Mouse (Mus musculus) large intestine, adult 2 months (tissue): ENCODE results near the gene Tmc6. TPM values are rescaled to one million over a fixed set of nuclear protein-coding genes. Genes with fewer than 3 reads are reported as not detected.

ENCODE experiments used
- DNase-seq: peaks from one replicate; pipeline ENCODE4 v3.0.0-alpha.2; 2012; ENCODE audit warnings: low read depth, low spot score
- WGBS: fragments of 180-500 bp; shearing (Covaris S2); methylation state at CpG from one replicate; pipeline ENCODE4 v1.1.7; 2018; 5-methylcytosine and 5-hydroxymethylcytosine counted together
- polyA plus RNA-seq: library from polyadenylated mRNA; depleted of rRNA; stranded (reverse); fragments of >200 nt; gene quantifications from 2 replicates; pipeline ENCODE4 v1.2.3, GENCODE M21; 2012

The Tmc6 gene
- polyA plus RNA-seq, 1 experiment, result 66.3 TPM

GRCm38 (mm10) chr11:117764319-117764718 is 17.7 kb downstream of the Tmc6 start:
- WGBS, result 87% methylated on average over 9 of the region's 9 CpGs
- no peak for DNase-seq

GRCm38 (mm10) chr11:117762246-117762645 is 19.8 kb downstream of the Tmc6 start:
- WGBS, result 83% methylated on average over 12 of the region's 12 CpGs
- DNase-seq, result no peak

GRCm38 (mm10) chr11:117761801-117762200 is 20.2 kb downstream of the Tmc6 start:
- WGBS, result 75% methylated on average over 13 of the region's 13 CpGs
- DNase-seq, result no peak

- DNase-seq, result no peak
- 89% methylated on average over 26 of the region's 26 CpGs for WGBS
These were observed 21.5 kb downstream of the Tmc6 start for GRCm38 (mm10) chr11:117760374-117761119.

GRCm38 (mm10) chr11:117759267-117759666 is 22.7 kb downstream of the Tmc6 start:
- DNase-seq, result no peak
- WGBS, result 77% methylated on average over 10 of the region's 10 CpGs

GRCm38 (mm10) chr11:117755891-117756290 is 26.1 kb downstream of the Tmc6 start:
- WGBS, result 99% methylated on average over 7 of the region's 7 CpGs
- DNase-seq, result no peak

GRCm38 (mm10) chr11:117751544-117751943 is 30.5 kb downstream of the Tmc6 start:
- no peak for DNase-seq
- 35% methylated on average over 6 of the region's 6 CpGs for WGBS

GRCm38 (mm10) chr11:117749414-117749813 is 32.6 kb downstream of the Tmc6 start:
- no peak for DNase-seq
- WGBS, result 79% methylated on average over 10 of the region's 10 CpGs

- 91% methylated on average over 4 of the region's 4 CpGs for WGBS
- no peak for DNase-seq
These were observed 33.4 kb downstream of the Tmc6 start for GRCm38 (mm10) chr11:117748628-117749027.

GRCm38 (mm10) chr11:117743454-117744030 is 38.5 kb downstream of the Tmc6 start:
- DNase-seq, result no peak
- WGBS, result 68% methylated on average over 4 of the region's 4 CpGs

- WGBS, result 88% methylated on average over 8 of the region's 8 CpGs
- DNase-seq, result no peak
These were observed 39.3 kb downstream of the Tmc6 start for GRCm38 (mm10) chr11:117742715-117743114.

GRCm38 (mm10) chr11:117742243-117742642 is 39.8 kb downstream of the Tmc6 start:
- 90% methylated on average over 8 of the region's 8 CpGs for WGBS
- no peak for DNase-seq

- DNase-seq, result no peak
- 94% methylated on average over 6 of the region's 6 CpGs for WGBS
These were observed 40.9 kb downstream of the Tmc6 start for GRCm38 (mm10) chr11:117741128-117741527.

- 81% methylated on average over 5 of the region's 5 CpGs for WGBS
- DNase-seq, result no peak
These were observed 43.9 kb downstream of the Tmc6 start for GRCm38 (mm10) chr11:117738123-117738522.

GRCm38 (mm10) chr11:117736037-117736689 is 45.8 kb downstream of the Tmc6 start:
- DNase-seq, result peak; percentile 47
- WGBS, result 47% methylated on average over 5 of the region's 5 CpGs

- 78% methylated on average over 7 of the region's 7 CpGs for WGBS
- DNase-seq, result no peak
These were observed 50.5 kb downstream of the Tmc6 start for GRCm38 (mm10) chr11:117731470-117731869.

GRCm38 (mm10) chr11:117730490-117730838 is 51.5 kb downstream of the Tmc6 start:
- no peak for DNase-seq
- 82% methylated on average over 4 of the region's 4 CpGs for WGBS

- DNase-seq, result no peak
- WGBS, result 82% methylated on average over 7 of the region's 7 CpGs
These were observed 52.1 kb downstream of the Tmc6 start for GRCm38 (mm10) chr11:117729798-117730489.

GRCm38 (mm10) chr11:117729341-117729740 is 52.7 kb downstream of the Tmc6 start:
- no peak for DNase-seq
- 69% methylated on average over 3 of the region's 3 CpGs for WGBS

GRCm38 (mm10) chr11:117728841-117729240 is 53.2 kb downstream of the Tmc6 start:
- WGBS, result 13% methylated on average over 1 of the region's 1 CpGs
- no peak for DNase-seq
